Mouse (Mus musculus): ENCODE measurements at regions not wholly inside any gene's neighbourhood (a gene's known extent, or its start where the extent isn't known, plus 50 kb on each side); places are given as distances from the start of the nearest gene placed in this dataset.

DNA sequence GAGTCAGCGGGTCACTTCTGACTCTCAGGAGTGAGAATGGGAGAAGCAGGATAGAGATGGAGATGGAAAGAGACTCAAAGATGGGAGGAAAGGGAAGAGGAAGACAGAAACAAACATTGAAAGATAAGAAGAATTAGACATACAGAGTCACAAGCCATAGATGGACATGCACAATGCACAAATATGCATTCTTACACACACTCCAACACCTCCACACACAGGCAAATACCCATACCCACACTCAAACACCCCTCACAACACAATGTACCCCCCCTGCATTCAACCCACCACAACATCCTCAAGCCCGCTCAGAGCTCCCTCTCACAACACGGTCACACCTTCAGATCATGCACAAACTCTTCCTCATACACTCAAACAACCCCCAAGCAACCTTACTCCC lies 251.4 kb upstream of the Wscd1 start:
- in situ Hi-C loops (cut with MboI; ENCODE audit: unreplicated experiment in 2 of 2): no loop called here

DNA sequence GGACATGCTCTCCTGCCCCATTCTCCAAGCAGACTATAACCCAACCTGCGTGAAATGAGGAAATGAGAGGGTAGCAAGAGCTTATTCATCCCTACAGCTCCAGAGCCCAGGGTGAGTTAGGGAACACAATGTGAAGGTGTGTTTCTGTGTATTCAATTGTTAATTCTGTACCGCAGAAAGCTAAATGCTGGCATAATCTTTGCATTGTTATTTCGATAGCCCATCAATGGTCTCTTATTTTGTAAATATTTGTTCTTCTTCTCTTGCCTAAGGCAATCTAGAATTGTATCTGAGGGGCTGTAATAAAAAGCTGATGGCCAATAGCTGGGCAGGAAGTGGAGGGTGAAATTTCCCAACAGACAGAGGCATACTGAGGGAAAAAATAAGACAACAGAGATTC lies 247.6 kb upstream of the Wscd1 start:
- in situ Hi-C loops (cut with MboI; ENCODE audit: unreplicated experiment in 2 of 2): no loop called here

DNA sequence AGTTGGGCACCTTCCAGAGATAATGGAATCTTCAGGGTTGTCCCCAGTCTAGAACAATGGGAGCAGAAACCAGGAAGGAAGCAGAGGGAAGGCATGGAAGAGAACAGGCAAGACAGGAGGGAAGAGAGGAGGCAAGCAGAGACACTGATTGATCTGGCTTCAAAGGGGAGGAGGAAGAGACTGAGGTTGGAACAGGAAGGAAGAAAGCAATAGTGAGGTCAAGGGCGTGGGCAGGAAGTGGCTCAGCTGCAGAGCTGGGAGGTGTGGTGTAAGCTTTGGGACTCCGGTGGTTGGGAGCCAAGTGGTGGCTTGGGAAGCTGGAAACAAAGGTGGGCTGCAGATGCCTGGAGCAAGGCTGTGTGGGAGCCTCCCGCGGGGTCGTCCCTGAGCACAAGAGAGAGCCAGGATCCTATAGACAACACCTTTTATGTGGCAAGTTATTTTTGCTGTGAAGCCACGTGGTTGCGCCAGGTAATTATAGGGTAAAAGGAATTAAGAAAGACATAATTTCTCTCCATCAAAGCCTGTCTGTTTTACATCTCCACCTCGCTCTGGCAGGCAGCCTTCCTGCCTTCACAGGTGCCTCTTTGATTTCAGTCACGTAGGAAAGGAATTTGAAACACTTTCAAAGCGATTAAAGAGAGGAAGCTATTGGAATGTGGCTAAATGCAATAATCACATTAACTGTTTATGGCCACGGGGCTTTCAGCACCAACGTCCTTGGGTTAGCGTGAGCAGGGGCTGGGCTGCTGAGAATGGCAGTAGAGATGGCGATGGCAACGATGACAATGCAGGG lies 237.3 kb upstream of the Wscd1 start:
- in situ Hi-C loops (cut with MboI; ENCODE audit: unreplicated experiment in 2 of 2): no loop called here

DNA sequence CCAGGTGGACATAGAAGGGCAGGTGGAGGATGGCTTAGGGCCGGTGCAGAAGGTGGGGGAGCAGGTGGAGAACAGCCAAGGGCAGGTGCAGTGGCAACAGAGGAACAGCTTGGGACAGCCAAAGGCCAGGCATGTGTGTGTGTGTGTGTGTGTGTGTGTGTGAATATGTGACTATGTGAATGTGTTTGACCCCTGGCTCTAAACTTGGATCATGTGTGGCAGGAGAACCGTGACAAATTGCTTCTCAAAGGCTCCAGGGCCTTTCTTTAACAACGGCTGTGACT lies 236.7 kb upstream of the Wscd1 start:
- in situ Hi-C loops (cut with MboI; ENCODE audit: unreplicated experiment in 2 of 2): no loop called here

DNA sequence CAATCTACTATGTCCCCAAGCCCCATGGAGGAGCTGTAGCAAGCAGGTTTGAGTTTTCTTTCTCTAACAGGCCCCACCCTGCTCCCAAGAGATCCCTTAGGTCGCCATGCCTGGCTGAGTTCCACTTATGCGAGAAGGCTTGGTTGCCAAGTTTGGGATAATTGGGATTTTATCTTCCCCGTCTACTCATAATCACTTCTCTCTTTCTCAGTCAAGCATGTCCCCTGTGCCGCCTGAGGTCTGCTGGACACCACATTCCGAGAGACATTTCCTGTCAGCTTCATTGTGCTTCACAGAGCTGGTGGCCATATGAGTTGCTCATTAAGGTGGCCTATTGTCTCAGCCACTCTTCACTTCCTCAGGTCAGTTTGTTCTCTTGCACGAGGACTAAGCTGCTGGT lies 234.5 kb upstream of the Wscd1 start:
- in situ Hi-C loops (cut with MboI; ENCODE audit: unreplicated experiment in 2 of 2): no loop called here

DNA sequence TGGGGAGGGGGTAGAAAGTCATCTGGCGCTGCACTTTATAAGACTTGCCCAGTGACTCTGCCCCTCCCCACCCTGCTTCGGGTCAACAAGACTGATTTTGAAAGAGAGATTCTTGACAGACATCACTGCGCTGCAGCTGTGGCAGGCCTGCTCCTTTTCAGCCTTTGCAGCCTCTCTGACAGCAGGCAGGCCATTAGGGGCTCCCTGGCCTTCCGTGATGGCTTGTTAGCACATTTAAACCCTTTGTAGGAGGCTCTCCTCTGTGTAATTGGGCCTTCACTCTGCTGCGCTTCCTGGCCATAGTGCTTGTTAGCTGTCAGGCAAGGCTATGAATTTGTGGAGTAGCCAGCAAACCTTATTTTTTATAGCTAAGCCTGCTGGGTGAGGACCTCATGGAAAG lies 232.3 kb upstream of the Wscd1 start:
- in situ Hi-C loops (cut with MboI; ENCODE audit: unreplicated experiment in 2 of 2): no loop called here

DNA sequence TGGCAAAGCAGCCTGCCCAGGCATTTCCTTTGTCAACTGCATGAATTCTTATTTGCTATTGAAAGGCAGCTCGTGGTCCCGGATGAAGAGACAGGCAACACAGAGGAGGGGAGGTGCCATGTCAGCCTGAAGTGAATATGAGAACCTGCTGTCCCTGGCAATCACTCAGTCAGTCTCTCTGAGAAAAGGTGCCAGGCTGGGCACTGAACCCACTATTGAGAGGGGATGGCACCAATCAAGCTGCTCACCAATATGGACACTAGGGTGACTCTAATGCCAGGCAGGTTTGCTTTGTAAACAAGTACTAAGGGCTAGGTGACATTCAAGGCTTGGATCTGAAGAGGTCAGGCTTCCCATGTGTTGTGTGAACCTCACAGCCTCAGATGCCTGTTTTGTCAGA lies 222.0 kb upstream of the Wscd1 start:
- in situ Hi-C loops (cut with MboI; ENCODE audit: unreplicated experiment in 2 of 2): no loop called here

DNA sequence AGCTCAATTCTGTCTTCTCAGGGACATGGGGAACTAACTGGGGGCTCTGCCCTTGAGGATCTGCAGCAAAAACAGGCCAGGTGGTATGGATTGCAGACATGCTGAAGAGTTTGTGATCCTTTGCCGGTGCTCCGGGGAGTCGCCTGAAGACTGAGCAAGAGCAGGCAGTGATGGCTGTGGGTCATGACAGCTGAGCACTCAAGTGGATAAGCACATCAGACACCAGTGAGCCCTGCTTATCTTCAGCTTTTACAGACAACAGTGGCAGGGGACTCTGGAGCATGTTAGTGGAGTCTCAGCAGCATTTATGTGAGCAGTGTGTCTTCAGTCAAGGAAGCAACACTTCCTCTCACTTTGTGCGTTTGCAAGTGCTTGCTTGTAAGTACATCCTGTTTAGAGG lies 221.1 kb upstream of the Wscd1 start:
- in situ Hi-C loops (cut with MboI; ENCODE audit: unreplicated experiment in 2 of 2): no loop called here

DNA sequence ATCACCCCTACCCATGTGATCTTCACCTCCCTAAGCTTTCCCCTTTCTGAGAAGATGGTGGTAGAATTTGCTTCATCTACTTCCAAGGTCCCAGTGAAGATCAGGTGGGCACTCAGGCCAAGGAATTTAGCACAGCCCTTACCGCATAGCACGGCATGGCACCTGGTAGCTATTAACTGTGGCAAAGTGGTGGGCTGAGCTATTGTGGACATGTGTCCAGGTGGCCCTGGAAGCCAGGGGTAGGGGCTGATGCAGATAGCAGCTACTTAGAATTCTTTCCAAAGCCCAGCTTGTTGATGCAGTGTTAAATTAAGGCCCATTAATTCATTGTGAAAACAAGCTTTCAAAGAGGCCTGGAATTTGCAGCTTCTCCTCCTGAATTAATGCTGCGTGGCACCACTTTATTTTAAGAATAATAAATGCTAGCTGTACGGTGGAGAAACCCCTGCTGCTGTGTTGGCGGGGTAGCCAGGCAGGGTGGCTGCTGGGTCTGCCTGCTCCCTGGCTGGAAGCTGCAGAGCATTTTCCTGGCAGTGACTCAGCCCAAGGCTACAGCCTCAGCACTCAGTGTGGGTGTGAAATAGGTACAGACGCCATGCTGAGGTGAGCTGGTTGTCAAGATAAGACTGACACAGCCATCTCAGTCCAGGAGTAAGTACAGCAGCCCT lies 208.4 kb upstream of the Wscd1 start:
- in situ Hi-C loops (cut with MboI; ENCODE audit: unreplicated experiment in 2 of 2): no loop called here

DNA sequence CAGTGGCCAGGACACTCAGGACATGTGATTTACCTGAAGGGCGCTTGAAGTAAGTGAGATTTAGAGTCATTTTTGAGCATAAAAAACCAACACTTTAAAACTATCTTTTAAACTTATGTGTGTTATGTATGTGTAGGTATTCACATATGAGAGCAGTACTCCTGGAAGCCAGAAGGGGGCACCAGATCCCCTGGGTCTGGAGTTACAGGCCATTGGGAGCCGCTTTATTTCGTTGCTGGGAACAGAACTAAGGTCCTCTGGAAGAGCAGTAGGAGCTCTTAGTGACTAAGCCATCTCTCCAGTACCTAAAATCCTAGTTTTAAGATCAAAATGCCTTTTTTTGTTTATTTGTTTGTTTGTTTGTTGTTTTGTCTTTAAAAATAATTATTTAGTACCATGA lies 192.3 kb upstream of the Wscd1 start:
- in situ Hi-C loops (cut with MboI; ENCODE audit: unreplicated experiment in 2 of 2): loop anchor here in 1 of 2 experiments (5.0 kb wide), 1 partner anchor 465 kb away; no protein-coding TSS in a partner anchor

DNA sequence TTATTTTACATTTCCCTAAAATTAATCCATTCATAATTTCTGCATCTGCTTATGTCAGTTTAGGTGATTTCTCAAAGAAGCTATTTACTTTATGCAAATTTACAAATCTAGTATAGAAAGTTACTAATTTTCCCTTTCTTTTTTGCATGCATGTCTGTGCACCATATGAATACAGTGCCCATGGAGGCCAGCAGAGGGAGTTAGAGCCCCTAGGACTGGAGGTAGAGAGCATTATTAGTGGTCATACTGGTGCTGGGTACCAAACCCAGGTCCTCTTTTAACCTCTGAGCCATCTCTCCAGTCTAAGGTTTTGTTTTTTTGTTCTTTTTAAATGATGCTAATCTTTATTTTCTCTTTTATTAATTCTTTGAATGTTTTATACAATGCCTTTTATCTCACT lies 184.9 kb upstream of the Wscd1 start:
- in situ Hi-C loops (cut with MboI; ENCODE audit: unreplicated experiment in 2 of 2): loop anchor here in 1 of 2 experiments (10.0 kb wide), 1 partner anchor 460 kb away; no protein-coding TSS in a partner anchor

DNA sequence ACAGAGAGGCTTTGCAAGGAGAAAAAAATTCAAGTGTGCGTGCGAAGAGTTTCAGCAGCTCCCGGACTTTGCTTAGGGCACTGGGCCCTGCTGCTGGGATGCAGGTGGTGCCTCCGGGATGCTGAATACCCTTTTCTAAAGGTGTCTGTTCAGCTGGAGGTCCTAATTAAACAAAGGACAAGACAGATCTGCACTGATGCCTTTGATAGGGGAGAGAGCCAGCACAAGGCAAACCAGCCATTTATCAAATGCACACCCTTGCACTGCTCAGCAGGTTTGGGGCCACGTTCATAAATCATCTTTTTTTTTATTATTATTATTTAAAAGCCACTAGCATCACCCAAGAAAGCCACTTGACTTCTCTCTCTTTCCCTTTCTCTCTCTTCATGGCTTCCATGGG lies 172.9 kb upstream of the Wscd1 start:
- in situ Hi-C loops (cut with MboI; ENCODE audit: unreplicated experiment in 2 of 2): no loop called here

DNA sequence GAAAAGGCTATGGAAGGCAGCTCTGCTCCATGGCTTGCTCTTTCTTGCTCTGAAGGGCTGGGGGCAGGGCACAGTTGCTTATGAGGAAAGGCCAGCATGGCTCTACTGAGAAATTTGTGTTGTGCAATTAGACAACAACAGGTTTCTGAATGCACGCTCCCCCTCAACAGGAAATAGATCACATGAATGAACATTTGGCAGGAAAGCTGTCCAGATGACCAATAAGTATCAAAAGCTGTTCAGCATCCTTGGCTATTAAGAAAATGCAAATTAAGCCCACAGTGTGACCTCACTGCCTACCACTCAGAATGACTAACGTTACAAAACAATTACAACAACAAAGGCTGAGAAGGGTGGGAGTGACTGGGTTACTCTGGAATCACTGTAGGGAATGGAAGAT lies 167.9 kb upstream of the Wscd1 start:
- in situ Hi-C loops (cut with MboI; ENCODE audit: unreplicated experiment in 2 of 2): no loop called here

DNA sequence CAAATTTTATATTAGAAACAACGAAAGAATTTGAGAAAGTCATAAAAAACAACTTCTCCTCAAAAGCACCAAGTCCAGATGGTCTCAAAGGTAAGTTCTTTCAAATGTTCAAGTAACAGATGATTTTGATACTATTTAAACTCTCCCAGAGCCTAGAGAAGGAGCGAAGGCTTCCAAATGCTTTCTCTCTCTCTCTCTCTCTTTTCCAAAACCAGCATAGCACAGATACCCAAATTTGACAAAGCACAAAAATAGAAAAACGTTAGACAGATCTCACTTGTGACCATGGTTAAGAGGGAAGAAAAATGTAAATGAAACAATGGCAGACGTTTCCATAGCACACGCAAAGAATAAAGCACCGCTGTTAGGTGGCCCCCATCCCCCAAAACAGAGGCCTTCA lies 158.7 kb upstream of the Wscd1 start:
- in situ Hi-C loops (cut with MboI; ENCODE audit: unreplicated experiment in 2 of 2): no loop called here

DNA sequence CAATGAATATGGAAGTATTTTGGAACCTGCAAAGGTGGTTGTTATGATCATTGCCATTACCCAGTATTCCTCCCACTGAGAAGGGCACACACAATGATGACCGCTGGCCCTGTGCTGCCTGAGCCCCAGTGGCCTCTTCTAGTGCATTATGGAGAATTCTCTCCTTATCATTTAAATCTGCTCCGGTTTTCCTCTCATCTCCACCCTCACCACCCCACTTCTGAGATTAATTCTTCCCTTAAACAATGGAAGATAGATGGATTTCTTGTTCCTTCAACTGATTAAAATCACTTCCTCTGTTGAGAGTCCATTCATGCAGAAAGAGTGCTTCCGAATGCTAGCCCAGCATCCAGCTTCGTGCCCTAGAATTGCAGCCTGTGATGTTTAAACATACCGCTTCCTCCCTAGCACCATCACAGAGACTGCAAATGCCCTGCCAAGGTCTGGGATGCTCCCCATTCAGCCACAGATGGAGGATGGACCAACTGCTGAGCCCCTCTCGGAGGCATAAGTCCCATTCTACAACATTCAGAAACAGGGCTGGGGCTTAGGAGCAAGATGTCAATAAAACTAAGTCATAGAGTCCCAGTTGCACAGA lies 155.4 kb upstream of the Wscd1 start:
- in situ Hi-C loops (cut with MboI; ENCODE audit: unreplicated experiment in 2 of 2): no loop called here

DNA sequence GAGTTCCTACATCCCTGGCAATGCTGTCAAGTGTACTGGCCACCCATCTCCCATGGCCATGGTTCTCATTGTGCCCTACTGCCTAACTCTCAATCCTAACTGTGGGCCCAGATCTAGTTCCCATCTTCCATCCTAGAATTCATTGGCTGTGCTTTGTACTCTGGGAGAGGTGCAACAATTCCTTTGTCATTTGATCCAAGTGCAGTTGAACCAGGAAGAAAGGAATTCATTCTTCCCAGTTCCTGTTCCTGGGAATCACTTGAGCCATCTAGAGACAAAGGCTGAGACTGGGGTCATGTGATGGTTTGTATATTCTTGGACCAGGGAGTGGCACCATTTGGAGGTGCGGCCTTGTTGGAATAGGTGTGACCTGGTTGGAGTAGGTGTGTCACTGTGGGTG lies 152.0 kb upstream of the Wscd1 start:
- in situ Hi-C loops (cut with MboI; ENCODE audit: unreplicated experiment in 2 of 2): no loop called here

DNA sequence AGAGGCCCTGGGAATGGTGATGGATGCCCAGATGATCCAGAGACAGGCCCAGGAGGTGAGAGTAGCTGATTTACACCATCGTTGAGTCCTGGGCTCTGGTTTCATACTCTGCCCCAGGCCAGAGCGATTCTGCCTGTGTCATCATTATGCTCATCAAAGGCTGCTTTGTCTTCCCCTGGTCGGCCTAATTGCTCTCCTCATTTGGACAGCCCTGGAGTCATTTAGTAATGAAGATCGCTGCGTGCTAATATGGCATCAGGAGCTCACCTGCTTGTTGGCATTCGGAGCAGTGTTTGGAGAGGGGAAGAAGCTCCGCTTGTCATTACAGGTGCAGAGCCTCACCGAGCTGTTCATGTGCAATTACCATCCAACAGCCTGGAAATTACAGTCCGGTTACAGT lies 138.9 kb upstream of the Wscd1 start:
- in situ Hi-C loops (cut with MboI; ENCODE audit: unreplicated experiment in 2 of 2): no loop called here

DNA sequence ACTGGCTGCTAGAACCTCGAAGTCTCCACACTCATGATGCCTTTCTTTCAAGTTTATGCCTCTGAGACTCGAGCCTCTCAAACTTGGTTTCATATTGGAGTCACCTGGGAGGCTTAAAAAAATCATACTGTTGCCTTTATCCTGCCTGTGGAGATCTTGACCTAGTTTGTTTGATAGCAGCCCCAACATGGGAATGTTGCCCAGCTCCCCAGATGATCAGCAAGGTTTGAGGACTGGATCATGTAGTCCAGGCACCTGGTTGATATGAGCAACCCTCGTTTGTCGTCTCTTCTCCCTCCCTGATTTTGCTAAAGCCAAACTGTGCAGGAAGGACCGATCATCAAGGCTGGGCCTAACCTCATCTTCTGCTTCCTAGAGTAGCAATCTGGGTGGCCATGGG lies 134.2 kb upstream of the Wscd1 start:
- in situ Hi-C loops (cut with MboI; ENCODE audit: unreplicated experiment in 2 of 2): no loop called here

DNA sequence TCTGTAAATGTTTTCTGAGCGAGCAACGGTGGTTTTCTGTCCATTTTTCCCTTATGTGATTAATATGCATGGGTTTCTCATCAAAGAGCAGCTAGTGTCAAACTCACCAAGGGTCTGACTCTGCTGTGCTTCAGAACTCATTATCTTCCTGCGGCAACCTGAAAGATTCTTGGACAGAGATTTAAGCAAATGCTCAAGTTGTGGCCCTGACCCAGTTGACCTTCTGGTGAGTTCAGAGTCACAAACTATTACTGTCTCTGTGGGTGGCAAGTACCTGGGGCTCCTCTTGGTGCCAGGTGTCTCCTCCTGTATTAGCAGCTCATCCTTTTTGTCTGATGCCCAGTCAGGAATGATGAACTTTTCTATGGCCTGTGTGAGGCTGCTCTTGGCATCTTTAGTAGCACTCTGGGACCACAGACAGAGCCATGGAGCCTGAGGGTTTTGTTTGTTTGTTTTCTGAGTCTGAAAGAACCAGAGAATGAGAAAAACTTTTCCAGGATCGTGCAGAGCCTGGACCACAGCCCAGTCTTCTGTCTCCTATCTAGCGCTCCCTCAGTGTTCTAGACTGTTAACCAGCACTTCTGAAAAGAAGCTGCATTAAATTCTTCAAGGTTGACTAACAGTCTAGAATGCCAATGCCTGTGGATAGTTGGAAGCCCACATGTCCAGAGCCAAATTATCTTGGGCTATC lies 124.1 kb upstream of the Wscd1 start:
- in situ Hi-C loops (cut with MboI; ENCODE audit: unreplicated experiment in 2 of 2): no loop called here

DNA sequence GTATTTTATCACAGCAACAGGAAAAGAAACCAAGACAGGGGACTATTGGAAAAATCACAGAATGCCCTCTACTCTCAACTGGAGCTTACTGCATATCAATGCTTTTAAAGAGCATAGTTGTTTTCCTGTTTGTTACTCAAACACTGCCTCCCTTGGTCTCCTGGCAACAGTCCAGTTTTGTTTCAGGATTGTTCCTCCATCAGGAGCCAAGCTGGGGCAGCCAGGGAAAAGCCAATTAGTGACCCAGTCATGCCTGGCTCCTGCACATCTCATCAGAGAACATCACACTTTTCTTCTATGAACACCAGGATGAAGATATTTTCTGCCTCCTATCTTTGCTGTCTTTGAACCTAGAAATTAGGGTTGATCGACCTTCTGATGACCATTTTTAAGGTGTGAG lies 113.6 kb upstream of the Wscd1 start:
- in situ Hi-C loops (cut with MboI; ENCODE audit: unreplicated experiment in 2 of 2): no loop called here

DNA sequence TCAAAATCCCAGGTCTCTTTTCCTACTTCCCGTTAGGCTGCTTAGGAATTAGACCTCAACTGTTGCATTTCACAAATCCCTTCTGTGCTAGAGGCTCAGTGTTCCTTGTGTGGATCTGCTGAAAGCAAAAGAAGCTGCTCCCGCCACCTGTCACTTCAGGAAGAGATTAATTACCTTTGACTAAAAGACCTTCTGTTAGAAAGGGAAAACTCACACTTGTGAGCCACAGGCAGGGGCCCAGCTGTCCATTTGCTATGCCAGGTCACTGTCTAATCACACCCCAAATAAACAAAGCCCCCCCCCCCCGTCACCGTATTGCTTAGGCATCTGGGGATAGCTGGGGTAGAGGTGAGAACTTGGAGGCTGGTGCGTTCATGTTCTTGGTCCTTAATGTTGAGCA lies 112.9 kb upstream of the Wscd1 start:
- in situ Hi-C loops (cut with MboI; ENCODE audit: unreplicated experiment in 2 of 2): no loop called here

DNA sequence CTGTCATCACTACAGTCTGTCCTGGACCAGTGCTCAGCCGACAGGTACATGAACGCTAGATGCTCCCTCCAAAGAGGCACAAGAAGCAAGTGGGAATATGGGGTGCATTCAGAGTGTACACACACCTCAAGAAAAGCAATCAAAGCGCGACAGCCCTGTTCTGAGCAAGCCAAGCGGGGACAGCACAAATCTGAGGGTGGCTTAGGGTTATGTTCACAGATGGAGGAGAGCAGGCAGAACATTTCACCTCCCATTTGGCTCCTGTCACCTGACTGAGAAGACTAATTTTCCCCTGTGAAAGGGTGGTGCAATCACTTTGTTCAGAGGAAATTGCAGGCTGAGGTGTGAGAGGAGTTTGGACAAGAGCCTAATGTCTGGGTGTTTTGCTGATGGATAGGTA lies 106.8 kb upstream of the Wscd1 start:
- in situ Hi-C loops (cut with MboI; ENCODE audit: unreplicated experiment in 2 of 2): no loop called here

All from v-Abl transformed pro-B cells (cell line).